Mouse (Mus musculus) MEL (cell line): ENCODE data around the gene Tldc2.

Experiments
- EP300 ChIP-seq, 2 experiments: IDR thresholded peaks; 2 replicates each; pipeline ENCODE4 v1.6.1; 2011; ENCODE audit warnings: improper control_type of control experiment in 2 of 2, low read length in 2 of 2, low read depth in 1 of 2, mild to moderate bottlenecking in 1 of 2
- HCFC1 ChIP-seq: IDR thresholded peaks from 2 replicates; pipeline ENCODE4 v1.6.1; 2012; ENCODE audit warnings: low read depth, mild to moderate bottlenecking, inconsistent platforms, low read length, improper control_type of control experiment, moderate library complexity
- KAT2A ChIP-seq: conservative IDR thresholded peaks from 2 replicates; pipeline ENCODE4 v1.6.1; 2012; ENCODE audit warnings: low read depth, low read length, improper control_type of control experiment, inconsistent platforms
- MAX ChIP-seq: IDR thresholded peaks from 2 replicates; pipeline ENCODE4 v1.6.1; 2011; ENCODE audit warnings: low read length, improper control_type of control experiment
- TBP ChIP-seq: IDR thresholded peaks from 2 replicates; pipeline ENCODE4 v1.8.0; 2011; ENCODE audit warnings: low read depth, low read length, improper control_type of control experiment
- TCF12 ChIP-seq: IDR thresholded peaks from 2 replicates; pipeline ENCODE4 v1.6.1; 2014; ENCODE audit warnings: low read depth, mild to moderate bottlenecking, inconsistent platforms, low read length, improper control_type of control experiment, moderate library complexity
- ZNF384 ChIP-seq: IDR thresholded peaks from 2 replicates; pipeline ENCODE4 v1.6.1; 2012; ENCODE audit warnings: low read depth, mild to moderate bottlenecking, inconsistent platforms, low read length, improper control_type of control experiment

DNA sequence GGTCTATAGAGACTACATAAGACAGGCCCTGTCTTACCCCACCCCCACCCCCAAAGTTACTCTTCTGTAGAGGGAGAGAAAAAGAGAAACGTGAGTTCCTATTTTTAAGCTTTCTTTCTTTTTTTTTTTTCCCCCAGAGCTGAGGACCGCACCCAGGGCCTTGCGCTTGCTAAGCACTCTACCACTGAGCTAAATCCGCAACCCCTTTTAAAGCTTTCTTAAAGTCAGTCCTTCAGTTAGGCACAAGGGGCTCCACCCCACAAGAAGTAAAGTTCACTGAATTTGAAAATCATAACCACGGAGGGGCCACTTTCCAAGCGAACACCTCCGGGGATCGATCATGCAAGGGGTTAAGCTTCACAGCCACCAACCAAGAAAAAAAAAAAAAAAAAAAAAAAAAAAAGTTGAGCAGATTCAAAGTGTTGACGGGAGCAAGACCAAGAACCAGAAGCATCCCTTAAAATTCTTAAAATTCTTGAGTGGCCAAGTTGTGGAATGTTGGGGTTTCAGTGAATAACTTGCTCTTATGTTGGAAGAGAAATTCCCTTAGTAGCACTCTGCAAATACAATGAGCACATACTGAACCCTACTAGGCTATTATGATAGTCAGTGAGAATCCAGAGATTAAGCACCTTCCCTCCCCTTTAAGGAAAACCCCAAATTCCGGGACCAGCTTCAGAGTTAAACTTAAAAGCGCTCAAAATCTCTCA lies 47.1 kb downstream of the Tldc2 start:
- no peak for TF ChIP-seq EP300 (IDR thresholded peaks at IDR 0.05; ENCODE audit: low read depth in 1 of 2, low read length in 2 of 2)
- TF ChIP-seq TCF12 = no peak
- TF ChIP-seq KAT2A = no peak
- peak; percentile 92 for TF ChIP-seq ZNF384
- no peak for TF ChIP-seq MAX
- TF ChIP-seq HCFC1 = 0 out of 2 replicates have a peak, but pooled peaks have one; percentile 14
- TF ChIP-seq TBP = no peak
